Mouse (Mus musculus): ENCODE data around the gene Cyba.
A peak's percentile ranks its signal among the peaks of the same experiment; 100 is the strongest.

The Cyba gene

DNA sequence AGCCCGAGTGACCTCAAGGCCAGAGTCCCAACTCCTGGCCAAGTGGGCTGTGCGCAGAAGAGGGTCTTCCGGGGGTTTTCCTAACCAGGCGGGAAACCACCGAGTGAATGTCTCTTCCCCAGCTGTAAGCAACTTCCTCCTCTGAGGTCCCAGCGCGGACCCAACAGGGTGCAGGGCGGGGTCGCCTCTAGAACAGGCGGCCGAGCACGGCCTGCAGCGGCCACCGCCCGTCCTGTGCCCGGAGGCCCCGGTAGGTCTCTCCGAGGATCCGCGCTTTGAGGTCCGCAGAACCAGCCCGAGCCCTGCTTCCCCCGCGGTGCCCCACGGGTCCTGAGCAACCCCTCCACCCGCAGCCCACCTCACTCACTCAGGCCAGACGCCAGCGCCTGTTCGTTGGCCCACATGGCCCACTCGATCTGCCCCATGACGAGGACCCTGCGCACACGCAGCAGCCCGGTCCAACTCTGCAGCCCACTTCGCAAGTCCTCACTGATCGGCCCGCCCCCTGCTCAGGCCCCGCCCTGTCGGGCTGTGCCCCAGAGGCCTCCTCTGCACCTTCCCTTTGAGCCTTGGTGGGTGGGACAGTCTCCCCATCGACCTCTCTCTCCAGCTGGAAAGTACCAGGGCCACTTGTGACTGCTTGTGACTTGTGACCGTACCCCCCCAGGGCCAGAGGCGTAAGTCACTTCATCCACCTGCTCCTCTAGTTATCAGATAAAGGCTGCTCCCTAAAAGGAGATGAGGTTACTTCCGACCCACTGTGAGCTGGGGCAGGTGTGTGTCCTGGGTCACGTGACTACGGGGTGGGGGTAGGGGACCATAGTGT lies at the start of gene Cyba:
Gene Cyba (minus strand): TSS at position 488 of the 826 bp plus-strand sequence.
- DNase-seq (ENCODE audit: low read depth, low spot score): no peak

- no peak for DNase-seq (ENCODE audit: low read depth, low spot score)
Observed at GRCm38 (mm10) chr8:122482448-122482847, 49.7 kb upstream of the Cyba start.

GRCm38 (mm10) chr8:122475580-122476320 lies 43.0 kb upstream of the Cyba start, which contains the start of the genes Rnf166 and Ctu2:
Gene Rnf166 (minus strand): TSS chr8:122476064.
Gene Ctu2 (plus strand): TSS chr8:122476143.
- DNase-seq (ENCODE audit: low read depth, low spot score): peak; percentile 77

- DNase-seq (ENCODE audit: low read depth, low spot score): peak; percentile 70
Observed at GRCm38 (mm10) chr8:122474951-122475560, 42.3 kb upstream of the Cyba start.

DNA sequence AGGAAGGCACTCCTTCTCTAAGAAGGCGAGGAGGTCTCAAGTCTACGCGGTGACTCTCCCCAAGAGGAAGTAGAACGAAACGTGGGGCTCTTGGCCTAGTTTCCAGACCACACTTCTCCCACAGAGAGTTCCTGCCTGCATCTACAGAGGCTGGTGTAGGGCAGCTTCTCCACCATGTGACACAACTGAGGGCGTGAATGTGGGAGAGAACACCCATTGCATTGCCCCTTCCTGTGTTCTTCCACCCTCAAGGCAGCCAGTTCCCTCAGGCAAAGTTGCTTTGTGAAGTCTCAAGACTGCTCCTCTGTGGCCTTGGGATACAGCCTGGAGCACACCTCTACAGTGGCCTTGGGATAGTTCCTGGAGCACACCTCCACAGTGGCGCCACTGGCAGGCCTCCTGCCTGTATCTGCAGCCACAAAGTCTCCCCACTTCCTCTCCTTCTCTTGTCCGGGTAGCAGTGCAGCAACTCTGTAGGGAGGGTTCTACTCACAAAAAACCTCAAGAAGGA lies 41.2 kb upstream of the Cyba start:
- DNase-seq (ENCODE audit: low read depth, low spot score): no peak

- no peak for DNase-seq (ENCODE audit: low read depth, low spot score)
Observed at GRCm38 (mm10) chr8:122470691-122471090, 38.0 kb upstream of the Cyba start.

DNA sequence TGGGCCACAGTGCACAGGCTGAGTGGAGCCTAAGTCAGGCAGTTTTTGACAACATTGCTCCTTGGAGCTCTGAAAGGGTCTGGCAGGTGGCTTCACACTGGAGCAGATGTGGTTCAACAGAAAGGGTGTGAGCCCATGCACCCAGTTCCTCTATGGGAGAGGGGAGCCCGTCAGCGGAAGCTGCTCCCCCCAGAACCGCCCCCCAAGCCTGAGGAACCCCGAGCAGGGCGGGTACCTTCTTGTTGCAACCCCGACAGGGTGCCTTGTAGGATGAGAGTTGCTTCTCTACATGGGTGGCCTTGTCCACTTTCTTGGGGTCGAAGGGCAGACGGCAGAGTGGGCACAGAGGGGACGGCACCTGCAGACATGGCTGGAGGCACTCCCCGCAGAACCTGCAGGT lies 37.2 kb upstream of the Cyba start:
- no peak for DNase-seq (ENCODE audit: low read depth, low spot score)

- no peak for DNase-seq (ENCODE audit: low read depth, low spot score)
Observed at GRCm38 (mm10) chr8:122469407-122469806, 36.7 kb upstream of the Cyba start.

DNA sequence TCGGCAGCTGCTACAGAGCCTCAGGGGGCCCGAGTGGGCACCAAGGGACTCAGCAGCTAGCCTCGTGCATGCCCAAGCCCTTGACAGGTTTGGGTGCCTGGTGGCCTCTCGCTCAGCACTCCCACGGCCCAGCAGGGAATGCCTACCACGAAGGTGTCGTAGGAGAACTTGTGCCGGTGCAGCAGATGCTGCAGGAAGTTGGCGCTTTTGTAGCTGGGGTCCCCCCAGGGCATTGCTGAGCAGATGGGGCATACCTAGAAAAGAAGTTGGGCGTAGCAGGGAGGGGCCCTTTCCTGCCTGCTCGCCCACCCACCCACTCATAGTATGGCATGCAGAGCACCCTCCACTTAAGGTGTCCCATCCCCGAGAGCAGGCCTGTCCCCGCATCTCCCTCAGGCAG lies 35.1 kb upstream of the Cyba start:
- DNase-seq (ENCODE audit: low read depth, low spot score): no peak

GRCm38 (mm10) chr8:122464985-122465384 lies 32.3 kb upstream of the Cyba start:
- no peak for DNase-seq (ENCODE audit: low read depth, low spot score)

- no peak for DNase-seq (ENCODE audit: low read depth, low spot score)
Observed at GRCm38 (mm10) chr8:122463651-122464640, 31.2 kb upstream of the Cyba start.

DNA sequence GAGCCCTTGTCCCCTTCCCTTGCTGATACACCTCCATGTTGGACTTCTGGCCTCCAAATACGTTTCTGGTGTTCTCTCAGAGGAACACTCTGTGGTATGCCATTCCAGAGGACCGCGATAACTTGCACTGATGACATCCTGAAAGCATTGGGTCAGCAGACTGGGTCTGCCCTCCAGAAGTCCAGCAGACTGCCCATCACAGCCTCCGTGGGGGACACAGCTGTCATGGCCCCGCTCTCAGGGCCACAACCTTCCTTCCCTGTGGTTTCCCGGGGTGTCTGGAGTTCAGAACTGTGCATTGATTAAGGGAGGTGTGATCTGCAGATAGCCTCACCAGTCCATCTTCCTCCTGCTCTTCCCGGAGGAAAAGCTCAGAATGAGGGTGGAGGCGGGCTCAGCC lies 29.8 kb upstream of the Cyba start:
- peak; percentile 20 for DNase-seq (ENCODE audit: low read depth, low spot score)

DNA sequence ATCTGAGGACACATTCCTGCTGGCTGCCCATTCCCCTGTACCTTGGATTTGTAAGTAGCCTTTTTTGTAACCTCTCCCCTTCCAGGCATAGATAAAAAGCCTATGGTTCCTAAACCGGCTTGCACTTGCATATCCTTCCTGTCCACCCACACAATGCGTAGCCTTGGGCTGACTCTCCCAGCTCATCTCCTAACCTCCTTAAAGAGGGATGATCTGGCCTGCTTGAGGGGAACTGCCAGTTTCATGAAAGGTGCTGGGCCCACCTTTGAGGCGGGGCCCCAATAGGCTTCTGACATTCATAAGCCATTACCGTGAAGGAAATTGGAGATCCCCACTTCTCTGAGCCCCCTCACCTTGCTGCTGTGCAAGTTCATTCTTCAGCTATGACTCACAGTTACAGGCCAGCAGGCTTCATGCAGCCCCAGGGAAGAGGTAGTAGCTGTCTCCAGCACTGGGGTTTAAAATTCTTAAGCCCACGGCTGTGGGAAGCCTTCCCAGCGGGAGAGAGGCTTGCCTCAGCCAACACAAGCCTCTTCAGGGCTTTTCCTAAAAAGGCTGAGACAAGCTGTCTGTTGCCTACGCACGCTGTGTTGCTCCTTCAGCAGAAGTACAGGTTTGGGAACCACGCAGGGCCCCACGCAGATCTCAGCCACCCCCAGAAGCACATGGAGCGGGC lies 28.9 kb upstream of the Cyba start:
- DNase-seq (ENCODE audit: low read depth, low spot score): peak; percentile 87

- peak; percentile 78 for DNase-seq (ENCODE audit: low read depth, low spot score)
Observed at GRCm38 (mm10) chr8:122460524-122461472, 28.1 kb upstream of the Cyba start, which contains the start of gene Snai3. Gene Snai3 (minus strand): TSS chr8:122460733.

GRCm38 (mm10) chr8:122459990-122460389 lies 27.3 kb upstream of the Cyba start:
- no peak for DNase-seq (ENCODE audit: low read depth, low spot score)

DNA sequence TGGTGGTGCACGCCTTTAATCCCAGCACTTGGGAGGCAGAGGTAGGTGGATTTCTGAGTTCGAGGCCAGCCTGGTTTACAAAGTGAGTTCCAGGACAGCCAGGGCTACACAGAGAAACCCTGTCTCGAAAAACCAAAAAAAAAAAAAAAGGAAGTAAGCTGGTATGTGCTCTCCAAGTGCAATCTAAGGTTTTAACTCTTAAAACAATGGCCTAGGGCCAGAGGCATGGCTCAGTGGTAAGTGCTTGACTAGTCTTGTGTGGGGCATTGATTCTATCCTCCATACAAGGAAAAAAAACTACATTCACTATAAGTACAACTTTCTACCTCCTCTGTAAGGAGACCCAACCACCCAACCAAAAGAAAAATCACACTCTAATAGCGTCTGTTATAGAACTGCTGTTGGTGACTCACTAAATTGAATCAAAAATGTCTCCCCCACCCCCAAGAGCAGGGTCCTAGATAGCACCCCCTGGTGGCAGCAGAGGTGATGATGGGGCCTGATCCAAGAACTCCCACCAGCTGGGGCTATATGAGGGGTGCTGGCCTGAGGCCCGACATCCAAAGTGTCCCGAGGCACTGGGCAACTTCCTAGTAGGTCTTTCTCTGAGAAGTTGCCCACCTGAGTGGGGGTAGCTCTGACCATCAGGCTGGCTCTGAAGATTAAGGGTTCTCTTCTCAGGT lies 26.6 kb upstream of the Cyba start:
- no peak for DNase-seq (ENCODE audit: low read depth, low spot score)

DNA sequence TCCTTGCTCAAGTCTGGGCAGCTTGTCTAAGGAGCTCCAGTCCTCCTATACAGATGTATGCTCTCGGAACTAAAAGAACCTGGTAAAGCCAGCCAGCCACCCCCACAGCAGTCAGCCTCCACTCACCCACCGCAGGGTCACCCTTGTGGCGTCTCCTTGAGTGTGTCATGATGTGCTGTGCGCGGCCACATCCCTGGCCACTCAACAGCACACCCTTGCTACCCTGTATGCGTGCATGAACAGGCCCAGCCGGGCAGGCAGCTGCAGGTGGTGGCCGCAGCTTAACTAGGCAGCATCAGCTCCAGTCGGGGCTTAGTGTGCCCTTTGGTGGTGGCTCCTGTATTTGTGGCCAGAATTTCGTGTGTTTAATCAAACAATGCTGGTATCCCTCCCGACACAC lies 24.4 kb upstream of the Cyba start:
- no peak for DNase-seq (ENCODE audit: low read depth, low spot score)

DNA sequence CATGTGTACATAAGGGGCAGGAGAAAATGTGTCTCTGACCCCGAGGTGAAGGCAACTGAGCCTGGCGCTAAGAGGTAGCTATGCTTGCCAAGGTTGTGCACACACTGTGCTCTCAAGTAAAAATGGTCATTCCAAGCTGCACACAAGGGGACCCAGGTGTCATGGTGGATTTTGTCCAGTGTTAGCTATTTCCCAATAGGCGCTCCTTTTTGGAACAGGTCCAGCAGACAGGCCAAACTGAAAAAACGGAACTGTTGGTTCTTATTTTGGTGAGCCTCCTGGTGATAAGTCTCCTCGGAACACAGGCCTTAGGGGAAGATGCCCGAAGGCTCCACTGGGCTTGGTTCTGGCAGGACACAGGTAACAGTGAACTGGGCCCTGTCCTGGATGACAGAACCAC lies 21.7 kb upstream of the Cyba start:
- DNase-seq (ENCODE audit: low read depth, low spot score): no peak

- DNase-seq (ENCODE audit: low read depth, low spot score): no peak
Observed at GRCm38 (mm10) chr8:122452154-122452553, 19.4 kb upstream of the Cyba start.

Data from 3T3-L1 (cell line).